Mouse (Mus musculus): ENCODE data around the gene Id4. TPM values are rescaled to one million over a fixed set of nuclear protein-coding genes. Genes with fewer than 3 reads are reported as not detected.

The Id4 gene
- polyA plus RNA-seq, 1 experiment from 2014 or later: 105 TPM

- Histone ChIP-seq H3K4me1 (ENCODE audit: control insufficient read depth, insufficient read depth, low read length) (no peaks in the 10 kb centered on the region), H3K9ac (replicated peaks; ENCODE audit: low read depth, low read length) (no peak overlapping the region)
Measured at GRCm38 (mm10) chr13:48252559-48252958, 8.5 kb upstream of the Id4 start.

DNA sequence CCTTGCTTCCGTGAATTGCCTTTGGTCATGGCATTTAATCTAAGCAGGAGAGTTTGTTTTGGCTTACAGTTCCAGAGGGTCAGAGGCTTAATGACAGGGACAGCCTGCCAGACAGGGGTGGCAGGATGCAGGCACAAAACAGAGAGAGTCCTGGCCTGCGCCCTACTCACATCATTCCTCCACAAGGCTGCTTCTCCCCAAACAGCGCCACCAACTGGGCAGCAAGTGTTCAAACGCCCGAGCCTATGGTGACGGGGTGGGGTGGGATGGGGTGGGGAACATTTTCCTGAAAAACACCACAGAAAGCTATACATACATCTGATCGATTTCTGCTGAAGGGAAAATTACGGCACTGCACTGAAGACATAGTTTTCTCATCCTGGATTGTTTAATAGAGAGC lies 6.0 kb upstream of the Id4 start:
- WGBS: 84% methylated on average over 8 of the region's 8 CpGs
- Histone ChIP-seq H3K4me1 (ENCODE audit: control insufficient read depth, insufficient read depth, low read length) (peaks cover 3% of the 10 kb centered on the region; the same call in 1 of the 2 replicates), H3K36me3 (ENCODE audit: control insufficient read depth, insufficient read depth, low read length) (no peaks in the 10 kb centered on the region), H3K9ac (replicated peaks; ENCODE audit: low read depth, low read length) (no peak overlapping the region), H3K27me3 (ENCODE audit: control insufficient read depth, insufficient read depth, low read length) (no peaks in the 10 kb centered on the region), H3K27ac (ENCODE audit: low read depth, low read length) (no peak overlapping the region), H3K4me2 (ENCODE audit: low read depth, low read length) (no peak overlapping the region), H3K9me3 (ENCODE audit: control insufficient read depth, low read length) (no peaks in the 10 kb centered on the region; the same call in 1 of the 2 replicates), H3K4me3 (ENCODE audit: low read depth, low read length) (no peak overlapping the region)
- no peak for ATAC-seq (ENCODE audit: low read depth)

More at GRCm38 (mm10) chr13:48252559-48252958, 8.5 kb upstream of the Id4 start:
- no peaks in the 10 kb centered on the region for H3K36me3 ChIP-seq (ENCODE audit: control insufficient read depth, insufficient read depth, low read length)
- H3K27me3 ChIP-seq (ENCODE audit: control insufficient read depth, insufficient read depth, low read length): no peaks in the 10 kb centered on the region
- no peak overlapping the region for H3K4me2 ChIP-seq (ENCODE audit: low read depth, low read length)
- 32% methylated on average over 2 of the region's 2 CpGs for WGBS
- no peak overlapping the region for H3K4me3 ChIP-seq (ENCODE audit: low read depth, low read length)
- no peak overlapping the region for H3K27ac ChIP-seq (ENCODE audit: low read depth, low read length)
- ATAC-seq (ENCODE audit: low read depth): no peak
- no peaks in the 10 kb centered on the region; the same call in 1 of the 2 replicates for H3K9me3 ChIP-seq (ENCODE audit: control insufficient read depth, low read length)

DNA sequence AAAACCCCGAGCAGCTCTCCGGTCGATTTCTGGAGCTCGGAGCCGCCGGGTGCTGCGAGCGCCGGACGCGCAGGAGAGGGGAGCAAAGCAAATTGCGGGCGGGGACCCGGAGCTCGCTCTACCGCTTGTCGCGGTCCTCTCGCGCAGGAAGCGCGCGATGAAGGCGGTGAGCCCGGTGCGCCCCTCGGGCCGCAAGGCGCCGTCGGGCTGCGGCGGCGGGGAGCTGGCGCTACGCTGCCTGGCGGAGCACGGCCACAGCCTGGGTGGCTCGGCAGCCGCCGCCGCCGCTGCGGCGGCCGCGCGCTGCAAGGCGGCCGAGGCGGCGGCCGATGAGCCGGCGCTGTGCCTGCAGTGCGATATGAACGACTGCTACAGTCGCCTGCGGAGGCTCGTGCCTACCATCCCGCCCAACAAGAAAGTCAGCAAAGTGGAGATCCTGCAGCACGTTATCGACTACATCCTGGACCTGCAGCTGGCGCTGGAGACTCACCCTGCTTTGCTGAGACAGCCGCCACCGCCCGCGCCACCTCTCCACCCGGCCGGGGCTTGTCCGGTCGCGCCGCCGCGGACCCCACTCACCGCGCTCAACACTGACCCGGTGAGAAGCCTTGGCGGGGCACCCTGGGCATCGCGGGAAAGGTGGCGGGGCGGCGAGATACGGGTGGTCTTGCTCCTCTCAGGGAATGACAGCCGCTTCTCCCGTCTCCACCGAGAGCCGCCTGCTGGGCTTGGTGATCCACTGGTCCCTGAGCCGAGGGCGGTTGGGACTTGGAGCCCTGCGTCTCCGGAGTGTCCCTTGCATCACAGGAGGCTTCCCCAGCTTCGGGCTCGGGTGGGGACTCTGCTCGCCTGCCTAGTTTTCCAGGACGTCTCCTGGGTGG lies 553 bp downstream of the Id4 start:
- Histone ChIP-seq H3K4me2 (ENCODE audit: low read depth, low read length) (peak overlapping the region; percentile 75), H3K36me3 (ENCODE audit: control insufficient read depth, insufficient read depth, low read length) (no peaks in the 10 kb centered on the region), H3K9me3 (ENCODE audit: control insufficient read depth, low read length) (no peaks in the 10 kb centered on the region), H3K9ac (replicated peaks; ENCODE audit: low read depth, low read length) (peak overlapping the region; percentile 99), H3K4me3 (ENCODE audit: low read depth, low read length) (peak overlapping the region; percentile 94), H3K4me1 (ENCODE audit: control insufficient read depth, insufficient read depth, low read length) (peaks cover 14% of the 10 kb centered on the region; the same call in 1 of the 2 replicates), H3K27me3 (ENCODE audit: control insufficient read depth, insufficient read depth, low read length) (no peaks in the 10 kb centered on the region), H3K27ac (ENCODE audit: low read depth, low read length) (peak overlapping the region; percentile 96)
- WGBS: 1% methylated on average over 65 of the region's 98 CpGs
- ATAC-seq (ENCODE audit: low read depth): peak; percentile 50

DNA sequence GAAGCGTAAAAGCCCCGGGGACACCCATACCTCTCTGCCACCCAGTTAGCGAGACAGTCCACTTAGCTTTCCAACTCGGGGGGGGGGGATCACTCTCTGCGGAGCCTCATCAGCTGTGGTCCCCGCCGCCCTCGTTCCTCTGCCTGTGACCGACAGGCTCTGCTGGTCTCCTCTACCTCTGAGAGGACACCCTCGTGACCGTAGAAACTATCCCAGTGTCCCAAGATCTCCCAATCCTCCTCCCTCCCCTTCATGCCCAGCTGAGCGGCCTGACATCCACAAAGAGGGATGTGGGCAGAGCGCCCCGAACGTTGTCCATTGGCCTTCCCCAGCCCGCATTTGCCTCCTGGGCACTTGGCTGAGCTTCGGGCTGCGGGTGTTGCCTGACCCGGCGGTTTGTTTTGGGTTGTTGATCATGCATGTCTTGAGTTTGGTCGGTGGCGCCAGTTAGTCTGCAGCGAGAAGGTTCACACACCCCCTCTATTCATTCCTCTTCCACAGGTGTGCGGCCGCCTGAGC lies 1.5 kb downstream of the Id4 start:
- Histone ChIP-seq H3K27ac (ENCODE audit: low read depth, low read length) (peak overlapping the region; percentile 96), H3K27me3 (ENCODE audit: control insufficient read depth, insufficient read depth, low read length) (no peaks in the 10 kb centered on the region), H3K9ac (replicated peaks; ENCODE audit: low read depth, low read length) (peak overlapping the region; percentile 99), H3K4me3 (ENCODE audit: low read depth, low read length) (peak overlapping the region; percentile 94), H3K4me2 (ENCODE audit: low read depth, low read length) (peak overlapping the region; percentile 75), H3K36me3 (ENCODE audit: control insufficient read depth, insufficient read depth, low read length) (no peaks in the 10 kb centered on the region), H3K9me3 (ENCODE audit: control insufficient read depth, low read length) (no peaks in the 10 kb centered on the region), H3K4me1 (ENCODE audit: control insufficient read depth, insufficient read depth, low read length) (peaks cover 14% of the 10 kb centered on the region; the same call in 1 of the 2 replicates)
- no peak for ATAC-seq (ENCODE audit: low read depth)
- WGBS: under 1% methylated on average over 25 of the region's 25 CpGs

DNA sequence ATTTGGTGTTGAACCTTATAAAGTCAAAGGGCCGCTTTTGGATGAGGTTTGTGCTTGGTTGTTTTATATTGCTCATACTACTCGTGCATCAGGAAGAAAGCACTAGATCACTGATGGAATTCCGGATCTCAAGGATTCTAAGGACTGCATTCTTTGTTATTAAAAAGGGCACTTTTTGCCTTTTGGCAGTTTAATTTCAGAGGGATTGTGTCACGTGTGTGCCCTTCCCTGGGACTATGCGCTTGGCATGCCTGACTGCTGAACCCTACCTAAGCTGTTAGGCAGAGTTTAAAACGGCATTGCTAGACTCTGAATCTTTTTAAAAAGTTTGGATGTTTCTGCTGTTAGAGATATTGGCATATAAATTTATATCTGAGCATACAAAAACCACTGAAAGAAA lies 4.0 kb downstream of the Id4 start:
- Histone ChIP-seq H3K4me1 (ENCODE audit: control insufficient read depth, insufficient read depth, low read length) (peaks cover 11% of the 10 kb centered on the region; the same call in 1 of the 2 replicates), H3K27me3 (ENCODE audit: control insufficient read depth, insufficient read depth, low read length) (no peaks in the 10 kb centered on the region), H3K4me2 (ENCODE audit: low read depth, low read length) (peak overlapping the region; percentile 55), H3K9me3 (ENCODE audit: control insufficient read depth, low read length) (no peaks in the 10 kb centered on the region), H3K27ac (ENCODE audit: low read depth, low read length) (peak overlapping the region; percentile 44; the same call in 1 of the 2 replicates), H3K36me3 (ENCODE audit: control insufficient read depth, insufficient read depth, low read length) (no peaks in the 10 kb centered on the region), H3K4me3 (ENCODE audit: low read depth, low read length) (peak overlapping the region; percentile 94), H3K9ac (replicated peaks; ENCODE audit: low read depth, low read length) (peak overlapping the region; percentile 51; the same call in 1 of the 2 replicates)
- 39% methylated on average over 6 of the region's 6 CpGs for WGBS
- no peak for ATAC-seq (ENCODE audit: low read depth)

- H3K27ac ChIP-seq (ENCODE audit: low read depth, low read length): no peak overlapping the region
- ATAC-seq (ENCODE audit: low read depth): peak; percentile 91
- H3K4me2 ChIP-seq (ENCODE audit: low read depth, low read length): peak overlapping the region; percentile 32; the same call in 1 of the 2 replicates
- no peaks in the 10 kb centered on the region for H3K27me3 ChIP-seq (ENCODE audit: control insufficient read depth, insufficient read depth, low read length)
- no peak overlapping the region for H3K9ac ChIP-seq (replicated peaks; ENCODE audit: low read depth, low read length)
- WGBS: 4% methylated on average over 15 of the region's 15 CpGs
- no peaks in the 10 kb centered on the region for H3K36me3 ChIP-seq (ENCODE audit: control insufficient read depth, insufficient read depth, low read length)
- peaks cover 10% of the 10 kb centered on the region for H3K4me1 ChIP-seq (ENCODE audit: control insufficient read depth, insufficient read depth, low read length)
- H3K4me3 ChIP-seq (ENCODE audit: low read depth, low read length): no peak overlapping the region
- no peaks in the 10 kb centered on the region for H3K9me3 ChIP-seq (ENCODE audit: control insufficient read depth, low read length)
Measured at GRCm38 (mm10) chr13:48273451-48274069, 12.5 kb downstream of the Id4 start.

- Histone ChIP-seq H3K4me1 (ENCODE audit: control insufficient read depth, insufficient read depth, low read length) (peaks cover 10% of the 10 kb centered on the region), H3K27me3 (ENCODE audit: control insufficient read depth, insufficient read depth, low read length) (no peaks in the 10 kb centered on the region), H3K27ac (ENCODE audit: low read depth, low read length) (no peak overlapping the region), H3K4me3 (ENCODE audit: low read depth, low read length) (no peak overlapping the region), H3K9me3 (ENCODE audit: control insufficient read depth, low read length) (no peaks in the 10 kb centered on the region), H3K4me2 (ENCODE audit: low read depth, low read length) (no peak overlapping the region), H3K9ac (replicated peaks; ENCODE audit: low read depth, low read length) (no peak overlapping the region), H3K36me3 (ENCODE audit: control insufficient read depth, insufficient read depth, low read length) (no peaks in the 10 kb centered on the region)
- ATAC-seq (ENCODE audit: low read depth): no peak
- WGBS: 93% methylated on average over 1 of the region's 1 CpGs
Measured at GRCm38 (mm10) chr13:48274107-48274506, 13.1 kb downstream of the Id4 start.

- Histone ChIP-seq H3K9ac (replicated peaks; ENCODE audit: low read depth, low read length) (0 out of 2 replicates have a peak overlapping the region, but pooled peaks have one; percentile 2), H3K27ac (ENCODE audit: low read depth, low read length) (peak overlapping the region; percentile 57), H3K4me1 (ENCODE audit: control insufficient read depth, insufficient read depth, low read length) (peaks cover 10% of the 10 kb centered on the region), H3K27me3 (ENCODE audit: control insufficient read depth, insufficient read depth, low read length) (no peaks in the 10 kb centered on the region), H3K4me2 (ENCODE audit: low read depth, low read length) (no peak overlapping the region), H3K36me3 (ENCODE audit: control insufficient read depth, insufficient read depth, low read length) (no peaks in the 10 kb centered on the region), H3K9me3 (ENCODE audit: control insufficient read depth, low read length) (no peaks in the 10 kb centered on the region), H3K4me3 (ENCODE audit: low read depth, low read length) (no peak overlapping the region)
- WGBS: 66% methylated on average over 7 of the region's 7 CpGs
- no peak for ATAC-seq (ENCODE audit: low read depth)
Measured at GRCm38 (mm10) chr13:48276981-48277380, 16.0 kb downstream of the Id4 start.

Measured in neural tube, embryonic 14.5 days (tissue).